Mouse (Mus musculus) neural tube, embryonic 14.5 days (tissue): ENCODE measurements at regions not wholly inside any gene's neighbourhood (a gene's known extent, or its start where the extent isn't known, plus 50 kb on each side); places are given as distances from the start of the nearest gene placed in this dataset.

Experiments
- ATAC-seq: fragments of 200-750 bp; cut with Nextera tagmentation; 2 replicates; pipeline ENCODE4 v1.8.0; 2017; ENCODE audit warnings: low read depth, mild to moderate bottlenecking, moderate TSS enrichment, moderate library complexity
- H3K27ac ChIP-seq: fragments of 300-500 bp; sonication (generic); 2 replicates; pipeline ENCODE4 v1.5.1; 2014; ENCODE audit warnings: low read depth, mild to moderate bottlenecking, control low read depth, low read length, moderate library complexity, mixed read lengths
- H3K27me3 ChIP-seq: fragments of 300-500 bp; sonication (generic); 2 replicates; pipeline ENCODE4 v1.6.1; 2014; ENCODE audit warnings: low read length; ENCODE audit not compliant: control insufficient read depth, insufficient read depth
- H3K36me3 ChIP-seq: fragments of 300-500 bp; sonication (generic); 2 replicates; pipeline ENCODE4 v1.6.1; 2014; ENCODE audit warnings: low read length, mixed read lengths; ENCODE audit not compliant: control insufficient read depth, insufficient read depth
- H3K4me1 ChIP-seq: fragments of 300-500 bp; sonication (generic); 2 replicates; pipeline ENCODE4 v1.6.1; 2014; ENCODE audit warnings: low read length; ENCODE audit not compliant: control insufficient read depth, insufficient read depth
- H3K4me2 ChIP-seq: fragments of 300-500 bp; sonication (generic); 2 replicates; pipeline ENCODE4 v1.6.1; 2014; ENCODE audit warnings: mild to moderate bottlenecking, low read depth, low read length, control low read depth
- H3K4me3 ChIP-seq: fragments of 300-500 bp; sonication (generic); 2 replicates; pipeline ENCODE4 v1.5.1; 2014; ENCODE audit warnings: low read depth, low read length, control low read depth, mixed read lengths
- H3K9ac ChIP-seq: fragments of 300-500 bp; sonication (generic); replicated peaks from 2 replicates; pipeline ENCODE4 v1.6.1; 2014; ENCODE audit warnings: low read depth, mild to moderate bottlenecking, control low read depth, low read length, mixed read lengths
- H3K9me3 ChIP-seq: fragments of 300-500 bp; sonication (generic); 2 replicates; pipeline ENCODE4 v1.6.1; 2016; ENCODE audit warnings: low read length; ENCODE audit not compliant: control insufficient read depth
- WGBS: fragments of 180-500 bp; shearing (Covaris S2); extraction: QIAGEN DNeasy Blood & Tissue Kit; methylation state at CpG from one replicate; pipeline ENCODE4 v1.1.7; 2014; 5-methylcytosine and 5-hydroxymethylcytosine counted together

GRCm38 (mm10) chr12:59460997-59461961 lies 241.8 kb upstream of the Fbxo33 start:
- H3K4me2 ChIP-seq = no peak overlapping the region
- 76% methylated on average over 10 of the region's 10 CpGs for WGBS
- H3K27ac ChIP-seq = no peak overlapping the region
- no peak overlapping the region for H3K9ac ChIP-seq
- no peak for ATAC-seq
- no peaks in the 10 kb centered on the region for H3K4me1 ChIP-seq
- no peak overlapping the region for H3K4me3 ChIP-seq
- H3K9me3 ChIP-seq = no peaks in the 10 kb centered on the region
- H3K36me3 ChIP-seq = no peaks in the 10 kb centered on the region
- H3K27me3 ChIP-seq = no peaks in the 10 kb centered on the region

- H3K27me3 ChIP-seq = no peaks in the 10 kb centered on the region
- H3K36me3 ChIP-seq = no peaks in the 10 kb centered on the region
- H3K27ac ChIP-seq = no peak overlapping the region
- no peak for ATAC-seq
- no peak overlapping the region for H3K4me2 ChIP-seq
- no peak overlapping the region for H3K4me3 ChIP-seq
- 71% methylated on average over 5 of the region's 5 CpGs for WGBS
- H3K9me3 ChIP-seq = no peaks in the 10 kb centered on the region
- H3K4me1 ChIP-seq = no peaks in the 10 kb centered on the region
- no peak overlapping the region for H3K9ac ChIP-seq
These were observed 236.8 kb upstream of the Fbxo33 start for GRCm38 (mm10) chr12:59456175-59456851.

GRCm38 (mm10) chr12:59415051-59415450 lies 195.5 kb upstream of the Fbxo33 start:
- 90% methylated on average over 6 of the region's 6 CpGs for WGBS
- H3K27ac ChIP-seq = no peak overlapping the region
- H3K9me3 ChIP-seq = no peaks in the 10 kb centered on the region
- ATAC-seq = no peak
- H3K9ac ChIP-seq = no peak overlapping the region
- H3K36me3 ChIP-seq = no peaks in the 10 kb centered on the region
- H3K27me3 ChIP-seq = no peaks in the 10 kb centered on the region
- H3K4me3 ChIP-seq = no peak overlapping the region
- no peak overlapping the region for H3K4me2 ChIP-seq
- no peaks in the 10 kb centered on the region for H3K4me1 ChIP-seq

GRCm38 (mm10) chr12:59411491-59411890 lies 192.0 kb upstream of the Fbxo33 start:
- Histone ChIP-seq H3K4me3 (no peak overlapping the region), H3K27me3 (no peaks in the 10 kb centered on the region), H3K27ac (no peak overlapping the region), H3K9me3 (no peaks in the 10 kb centered on the region), H3K4me1 (no peaks in the 10 kb centered on the region), H3K9ac (no peak overlapping the region), H3K4me2 (no peak overlapping the region), H3K36me3 (no peaks in the 10 kb centered on the region)
- WGBS = 65% methylated on average over 1 of the region's 1 CpGs
- ATAC-seq = no peak

- no peak overlapping the region for H3K27ac ChIP-seq
- no peak overlapping the region for H3K9ac ChIP-seq
- no peak overlapping the region for H3K4me3 ChIP-seq
- no peak overlapping the region for H3K4me2 ChIP-seq
- 95% methylated on average over 3 of the region's 3 CpGs for WGBS
- H3K36me3 ChIP-seq = no peaks in the 10 kb centered on the region
- H3K9me3 ChIP-seq = no peaks in the 10 kb centered on the region
- no peak for ATAC-seq
- no peaks in the 10 kb centered on the region for H3K27me3 ChIP-seq
- H3K4me1 ChIP-seq = no peaks in the 10 kb centered on the region
These were observed 171.6 kb upstream of the Fbxo33 start for GRCm38 (mm10) chr12:59391103-59391502.

- H3K4me1 ChIP-seq = no peaks in the 10 kb centered on the region
- peak; percentile 65 for ATAC-seq
These were observed 163.3 kb upstream of the Fbxo33 start for GRCm38 (mm10) chr12:59382812-59383211.

GRCm38 (mm10) chr12:59341586-59341985 lies 122.1 kb upstream of the Fbxo33 start:
- H3K4me2 ChIP-seq = no peak overlapping the region
- no peak for ATAC-seq
- no peak overlapping the region for H3K4me3 ChIP-seq
- H3K9me3 ChIP-seq = no peaks in the 10 kb centered on the region
- H3K4me1 ChIP-seq = no peaks in the 10 kb centered on the region
- H3K27ac ChIP-seq = no peak overlapping the region
- no peaks in the 10 kb centered on the region for H3K27me3 ChIP-seq
- 93% methylated on average over 2 of the region's 2 CpGs for WGBS
- no peak overlapping the region for H3K9ac ChIP-seq
- H3K36me3 ChIP-seq = no peaks in the 10 kb centered on the region

More at GRCm38 (mm10) chr12:59382812-59383211, 163.3 kb upstream of the Fbxo33 start:
- no peak overlapping the region for H3K9ac ChIP-seq
- no peak overlapping the region for H3K27ac ChIP-seq
- no peaks in the 10 kb centered on the region for H3K36me3 ChIP-seq
- 33% methylated on average over 3 of the region's 3 CpGs for WGBS
- no peaks in the 10 kb centered on the region for H3K9me3 ChIP-seq
- no peaks in the 10 kb centered on the region for H3K27me3 ChIP-seq
- H3K4me3 ChIP-seq = no peak overlapping the region
- H3K4me2 ChIP-seq = no peak overlapping the region

GRCm38 (mm10) chr12:59330753-59331152 lies 111.2 kb upstream of the Fbxo33 start:
- no peak; the same call in 1 of the 2 replicates for ATAC-seq
- 53% methylated on average over 2 of the region's 2 CpGs for WGBS
- Histone ChIP-seq H3K4me2 (no peak overlapping the region), H3K9me3 (no peaks in the 10 kb centered on the region), H3K4me3 (no peak overlapping the region), H3K27me3 (no peaks in the 10 kb centered on the region), H3K4me1 (no peaks in the 10 kb centered on the region), H3K27ac (no peak overlapping the region), H3K9ac (no peak overlapping the region), H3K36me3 (no peaks in the 10 kb centered on the region)

GRCm38 (mm10) chr12:59312703-59313102 lies 93.2 kb upstream of the Fbxo33 start:
- 79% methylated on average over 1 of the region's 1 CpGs for WGBS
- H3K9me3 ChIP-seq = no peaks in the 10 kb centered on the region
- no peak overlapping the region for H3K9ac ChIP-seq
- H3K27me3 ChIP-seq = no peaks in the 10 kb centered on the region
- no peak for ATAC-seq
- H3K36me3 ChIP-seq = no peaks in the 10 kb centered on the region
- H3K4me2 ChIP-seq = no peak overlapping the region
- no peaks in the 10 kb centered on the region for H3K4me1 ChIP-seq
- H3K27ac ChIP-seq = no peak overlapping the region
- H3K4me3 ChIP-seq = no peak overlapping the region
